Mouse (Mus musculus): ENCODE results near the gene Zic3. TPM values are rescaled to one million over a fixed set of nuclear protein-coding genes. Genes with fewer than 3 reads are reported as not detected.

Zic3 gene
- polyA plus RNA-seq, 1 experiment from 2014 or later: 19.3 TPM

GRCm38 (mm10) chrX:58019257-58019953 lies 3.1 kb upstream of the Zic3 start:
- Histone ChIP-seq H3K9ac (ENCODE audit: low read length) (no peak overlapping the region), H3K4me3 (ENCODE audit: low read depth, low read length) (peak overlapping the region; percentile 16)
- peak; percentile 83 for ATAC-seq (ENCODE audit: insufficient read depth, low FRiP score, low TSS enrichment)

GRCm38 (mm10) chrX:58027631-58028030 lies 5.1 kb downstream of the Zic3 start:
- Histone ChIP-seq H3K36me3 (ENCODE audit: control insufficient read depth, insufficient read depth, low read length) (no peaks in the 10 kb centered on the region), H3K27ac (ENCODE audit: low read depth, low read length) (no peak overlapping the region), H3K4me2 (ENCODE audit: low read depth) (no peak overlapping the region), H3K4me3 (ENCODE audit: low read depth, low read length) (no peak overlapping the region), H3K9me3 (ENCODE audit: control insufficient read depth, low read length) (no peaks in the 10 kb centered on the region), H3K27me3 (ENCODE audit: control insufficient read depth, insufficient read depth, low read length) (peaks cover 13% of the 10 kb centered on the region; the same call in 1 of the 2 replicates), H3K9ac (ENCODE audit: low read length) (no peak overlapping the region), H3K4me1 (ENCODE audit: control insufficient read depth, insufficient read depth, low read length) (no peaks in the 10 kb centered on the region; the same call in 1 of the 2 replicates)
- ATAC-seq (ENCODE audit: insufficient read depth, low FRiP score, low TSS enrichment): no peak
- DNase-seq (ENCODE audit: low spot score): peak; percentile 10
- WGBS: 20% methylated on average over 9 of the region's 9 CpGs

More at GRCm38 (mm10) chrX:58019257-58019953, 3.1 kb upstream of the Zic3 start:
- H3K4me2 ChIP-seq (ENCODE audit: low read depth): peak overlapping the region; percentile 36
- DNase-seq (ENCODE audit: low spot score): peak; percentile 43
- H3K27ac ChIP-seq (ENCODE audit: low read depth, low read length): no peak overlapping the region
- no peaks in the 10 kb centered on the region for H3K36me3 ChIP-seq (ENCODE audit: control insufficient read depth, insufficient read depth, low read length)
- H3K4me1 ChIP-seq (ENCODE audit: control insufficient read depth, insufficient read depth, low read length): no peaks in the 10 kb centered on the region
- H3K27me3 ChIP-seq (ENCODE audit: control insufficient read depth, insufficient read depth, low read length): peaks cover 34% of the 10 kb centered on the region
- H3K9me3 ChIP-seq (ENCODE audit: control insufficient read depth, low read length): no peaks in the 10 kb centered on the region
- WGBS: 16% methylated on average over 29 of the region's 33 CpGs

GRCm38 (mm10) chrX:58028082-58028481 lies 5.6 kb downstream of the Zic3 start:
- DNase-seq (ENCODE audit: low spot score) (peak; percentile 13), ATAC-seq (ENCODE audit: insufficient read depth, low FRiP score, low TSS enrichment) (no peak)
- H3K4me1 ChIP-seq (ENCODE audit: control insufficient read depth, insufficient read depth, low read length): no peaks in the 10 kb centered on the region; the same call in 1 of the 2 replicates
- no peak overlapping the region for H3K27ac ChIP-seq (ENCODE audit: low read depth, low read length)
- WGBS: 7% methylated on average over 16 of the region's 16 CpGs
- no peaks in the 10 kb centered on the region for H3K36me3 ChIP-seq (ENCODE audit: control insufficient read depth, insufficient read depth, low read length)
- no peak overlapping the region for H3K9ac ChIP-seq (ENCODE audit: low read length)
- H3K4me3 ChIP-seq (ENCODE audit: low read depth, low read length): no peak overlapping the region
- no peaks in the 10 kb centered on the region for H3K9me3 ChIP-seq (ENCODE audit: control insufficient read depth, low read length)
- H3K4me2 ChIP-seq (ENCODE audit: low read depth): no peak overlapping the region
- H3K27me3 ChIP-seq (ENCODE audit: control insufficient read depth, insufficient read depth, low read length): peaks cover 13% of the 10 kb centered on the region; the same call in 1 of the 2 replicates

- no peak for ATAC-seq (ENCODE audit: insufficient read depth, low FRiP score, low TSS enrichment)
- Histone ChIP-seq H3K4me3 (ENCODE audit: low read depth, low read length) (no peak overlapping the region), H3K9me3 (ENCODE audit: control insufficient read depth, low read length) (no peaks in the 10 kb centered on the region), H3K9ac (ENCODE audit: low read length) (no peak overlapping the region), H3K27me3 (ENCODE audit: control insufficient read depth, insufficient read depth, low read length) (peaks cover 13% of the 10 kb centered on the region; the same call in 1 of the 2 replicates), H3K4me2 (ENCODE audit: low read depth) (no peak overlapping the region), H3K36me3 (ENCODE audit: control insufficient read depth, insufficient read depth, low read length) (no peaks in the 10 kb centered on the region), H3K27ac (ENCODE audit: low read depth, low read length) (no peak overlapping the region), H3K4me1 (ENCODE audit: control insufficient read depth, insufficient read depth, low read length) (no peaks in the 10 kb centered on the region; the same call in 1 of the 2 replicates)
- peak; percentile 14 for DNase-seq (ENCODE audit: low spot score)
- WGBS: 11% methylated on average over 8 of the region's 8 CpGs
Observed at GRCm38 (mm10) chrX:58028858-58029257, 6.4 kb downstream of the Zic3 start.

GRCm38 (mm10) chrX:58030100-58030834 lies 7.8 kb downstream of the Zic3 start:
- peak overlapping the region; percentile 43 for H3K4me3 ChIP-seq (ENCODE audit: low read depth, low read length)
- ATAC-seq (ENCODE audit: insufficient read depth, low FRiP score, low TSS enrichment) (peak; percentile 96), DNase-seq (ENCODE audit: low spot score) (peak; percentile 87)
- WGBS: 20% methylated on average over 48 of the region's 48 CpGs
- no peaks in the 10 kb centered on the region for H3K36me3 ChIP-seq (ENCODE audit: control insufficient read depth, insufficient read depth, low read length)
- peak overlapping the region; percentile 39 for H3K9ac ChIP-seq (ENCODE audit: low read length)
- H3K9me3 ChIP-seq (ENCODE audit: control insufficient read depth, low read length): no peaks in the 10 kb centered on the region
- H3K27ac ChIP-seq (ENCODE audit: low read depth, low read length): peak overlapping the region; percentile 44; the same call in 1 of the 2 replicates
- no peaks in the 10 kb centered on the region; the same call in 1 of the 2 replicates for H3K4me1 ChIP-seq (ENCODE audit: control insufficient read depth, insufficient read depth, low read length)
- peaks cover 13% of the 10 kb centered on the region; the same call in 1 of the 2 replicates for H3K27me3 ChIP-seq (ENCODE audit: control insufficient read depth, insufficient read depth, low read length)
- H3K4me2 ChIP-seq (ENCODE audit: low read depth): peak overlapping the region; percentile 59

- H3K27me3 ChIP-seq (ENCODE audit: control insufficient read depth, insufficient read depth, low read length): peaks cover 13% of the 10 kb centered on the region; the same call in 1 of the 2 replicates
- ATAC-seq (ENCODE audit: insufficient read depth, low FRiP score, low TSS enrichment) (peak; percentile 46), DNase-seq (ENCODE audit: low spot score) (peak; percentile 44)
- peak overlapping the region; percentile 60 for H3K9ac ChIP-seq (ENCODE audit: low read length)
- no peaks in the 10 kb centered on the region for H3K36me3 ChIP-seq (ENCODE audit: control insufficient read depth, insufficient read depth, low read length)
- WGBS: 19% methylated on average over 55 of the region's 56 CpGs
- H3K27ac ChIP-seq (ENCODE audit: low read depth, low read length): peak overlapping the region; percentile 49
- peak overlapping the region; percentile 43 for H3K4me3 ChIP-seq (ENCODE audit: low read depth, low read length)
- no peaks in the 10 kb centered on the region; the same call in 1 of the 2 replicates for H3K4me1 ChIP-seq (ENCODE audit: control insufficient read depth, insufficient read depth, low read length)
- H3K4me2 ChIP-seq (ENCODE audit: low read depth): peak overlapping the region; percentile 59
- H3K9me3 ChIP-seq (ENCODE audit: control insufficient read depth, low read length): no peaks in the 10 kb centered on the region
Observed at GRCm38 (mm10) chrX:58030835-58031670, 8.6 kb downstream of the Zic3 start.

GRCm38 (mm10) chrX:58031671-58032605 lies 9.4 kb downstream of the Zic3 start:
- Histone ChIP-seq H3K4me3 (ENCODE audit: low read depth, low read length) (peak overlapping the region; percentile 43), H3K36me3 (ENCODE audit: control insufficient read depth, insufficient read depth, low read length) (no peaks in the 10 kb centered on the region), H3K4me2 (ENCODE audit: low read depth) (peak overlapping the region; percentile 59), H3K4me1 (ENCODE audit: control insufficient read depth, insufficient read depth, low read length) (no peaks in the 10 kb centered on the region; the same call in 1 of the 2 replicates), H3K9me3 (ENCODE audit: control insufficient read depth, low read length) (no peaks in the 10 kb centered on the region), H3K27ac (ENCODE audit: low read depth, low read length) (peak overlapping the region; percentile 49), H3K27me3 (ENCODE audit: control insufficient read depth, insufficient read depth, low read length) (peaks cover 12% of the 10 kb centered on the region; the same call in 1 of the 2 replicates), H3K9ac (ENCODE audit: low read length) (peak overlapping the region; percentile 60)
- DNase-seq (ENCODE audit: low spot score) (peak; percentile 50), ATAC-seq (ENCODE audit: insufficient read depth, low FRiP score, low TSS enrichment) (peak; percentile 24)
- 19% methylated on average over 53 of the region's 56 CpGs for WGBS
